20 mouse cellular contexts compared by ENCODE assay signal in genomic region chr3:34679921-34680320, GRCm38 (mm10). TPM values are rescaled to one million over a fixed set of nuclear protein-coding genes. Genes with fewer than 3 reads are reported as not detected.
DNase-seq lines count a peak whose midpoint lies in the region; ATAC-seq lines count a peak whose summit lies in the region.
"Had no signal": no experiment of that assay in that cellular context is flagged by ENCODE, and none has a peak within 500 bp of the region (broad histone marks: within the 10 kb centered on the region; RNA-seq: fewer than 3 reads in every experiment).

No protein-coding gene starts in this region.

- intact Hi-C loops in left cerebral cortex, postnatal 4 days (cut with DNase I), result no loop called here

- no peaks in the 10 kb centered on the region for H3K4me1 ChIP-seq in embryonic facial prominence, embryonic 11.5 days (ENCODE audit: control insufficient read depth, insufficient read depth, low read length)
- 0 out of 2 replicates have a peak, but pooled peaks cover 3% of the 10 kb centered on the region for H3K4me1 ChIP-seq in hindbrain, embryonic 11.5 days (replicated peaks; ENCODE audit: control insufficient read depth, insufficient read depth, low read length)
- H3K4me1 ChIP-seq in midbrain, embryonic 16.5 days (ENCODE audit: control insufficient read depth, insufficient read depth, low read length), result no peaks in the 10 kb centered on the region
- H3K4me1 ChIP-seq: heart, embryonic 13.5 days; limb, embryonic 12.5 days; liver, embryonic 15.5 days had no signal

- no peaks in the 10 kb centered on the region for H3K36me3 ChIP-seq in embryonic facial prominence, embryonic 11.5 days (replicated peaks; ENCODE audit: control insufficient read depth, insufficient read depth, low read depth, low read length)
- no peaks in the 10 kb centered on the region for H3K36me3 ChIP-seq in hindbrain, embryonic 11.5 days (ENCODE audit: control insufficient read depth, insufficient read depth, low read length)
- H3K36me3 ChIP-seq in midbrain, embryonic 16.5 days (ENCODE audit: control insufficient read depth, insufficient read depth, low read length), result no peaks in the 10 kb centered on the region
- H3K36me3 ChIP-seq: heart, embryonic 13.5 days; limb, embryonic 12.5 days; liver, embryonic 15.5 days had no signal

- no peak overlapping the region for H3K9ac ChIP-seq in embryonic facial prominence, embryonic 11.5 days (replicated peaks; ENCODE audit: low read length)
- no peak overlapping the region for H3K9ac ChIP-seq in hindbrain, embryonic 11.5 days (ENCODE audit: low read depth, low read length)
- H3K9ac ChIP-seq in midbrain, embryonic 16.5 days (ENCODE audit: low read depth, low read length), result no peak overlapping the region
- H3K9ac ChIP-seq: heart, embryonic 13.5 days; limb, embryonic 12.5 days; liver, embryonic 15.5 days had no signal

- ATAC-seq in embryonic facial prominence, embryonic 11.5 days (replicated peaks; ENCODE audit: insufficient number of reproducible peaks, low FRiP score, low TSS enrichment, low read depth), result peak; percentile 52; the same call in 1 of the 2 replicates
- ATAC-seq in hindbrain, embryonic 11.5 days (ENCODE audit: low FRiP score), result peak; percentile 47
- ATAC-seq in midbrain, embryonic 16.5 days, result peak; percentile 42; the same call in 1 of the 2 replicates

- WGBS in embryonic facial prominence, embryonic 11.5 days, result 15% methylated on average over 3 of the region's 3 CpGs
- 5% methylated on average over 3 of the region's 3 CpGs for WGBS in hindbrain, embryonic 11.5 days
- 8% methylated on average over 3 of the region's 3 CpGs for WGBS in midbrain, embryonic 16.5 days

- no peak overlapping the region for H3K27ac ChIP-seq in embryonic facial prominence, embryonic 11.5 days (replicated peaks; ENCODE audit: low read depth, low read length)
- no peak overlapping the region for H3K27ac ChIP-seq in hindbrain, embryonic 11.5 days (ENCODE audit: low read depth, low read length)
- H3K27ac ChIP-seq in midbrain, embryonic 16.5 days (ENCODE audit: low read length), result no peak overlapping the region
- H3K27ac ChIP-seq: heart, embryonic 13.5 days; left cerebral cortex, adult 2 months; limb, embryonic 12.5 days; liver, embryonic 15.5 days; stomach, postnatal 0 days had no signal

- H3K9me3 ChIP-seq in embryonic facial prominence, embryonic 11.5 days (replicated peaks; ENCODE audit: control insufficient read depth, low read length), result no peaks in the 10 kb centered on the region
- H3K9me3 ChIP-seq in hindbrain, embryonic 11.5 days (ENCODE audit: control insufficient read depth, low read length), result no peaks in the 10 kb centered on the region
- no peaks in the 10 kb centered on the region for H3K9me3 ChIP-seq in midbrain, embryonic 16.5 days (replicated peaks; ENCODE audit: control insufficient read depth, low read length, poor library complexity, severe bottlenecking)
- H3K9me3 ChIP-seq: heart, embryonic 13.5 days; limb, embryonic 12.5 days; liver, embryonic 15.5 days had no signal

- no peak overlapping the region for H3K4me3 ChIP-seq in embryonic facial prominence, embryonic 11.5 days (ENCODE audit: low read depth, low read length)
- no peak overlapping the region for H3K4me3 ChIP-seq in hindbrain, embryonic 11.5 days (ENCODE audit: low read depth, low read length)
- no peak overlapping the region for H3K4me3 ChIP-seq in midbrain, embryonic 16.5 days (ENCODE audit: low read depth, low read length)
- H3K4me3 ChIP-seq: heart, embryonic 13.5 days; left cerebral cortex, adult 2 months; limb, embryonic 12.5 days; liver, embryonic 15.5 days had no signal

- peak; percentile 21 for DNase-seq in left cerebral cortex, postnatal 4 days
- DNase-seq in left cerebral cortex, adult 11 months (ENCODE audit: low spot score), result no peak
- DNase-seq in embryonic facial prominence, embryonic 11.5 days (ENCODE audit: low spot score), result no peak
- DNase-seq in hindbrain, embryonic 11.5 days (ENCODE audit: low spot score), result peak; percentile 47
- DNase-seq in layer of hippocampus, adult 8-10 months (ENCODE audit: low spot score in 2 of 2), result no peak
- DNase-seq in kidney, postnatal 4 days, result no peak
- DNase-seq in adrenal gland, adult 8-10 months, result no peak
- DNase-seq: cerebellum, postnatal 14 days; gastrocnemius, postnatal 25 days; heart, postnatal 4 days; kidney, adult 11 months; kidney, postnatal 25 days; lung, postnatal 14 days; thymus, postnatal 4 days had no signal

- H3K27me3 ChIP-seq in embryonic facial prominence, embryonic 11.5 days (ENCODE audit: control insufficient read depth, insufficient read depth, low read length), result no peaks in the 10 kb centered on the region
- no peaks in the 10 kb centered on the region for H3K27me3 ChIP-seq in hindbrain, embryonic 11.5 days (ENCODE audit: control insufficient read depth, insufficient read depth, low read length)
- H3K27me3 ChIP-seq in midbrain, embryonic 16.5 days (ENCODE audit: control insufficient read depth, insufficient read depth, low read depth, low read length), result no peaks in the 10 kb centered on the region
- H3K27me3 ChIP-seq: liver, embryonic 15.5 days had no signal

- H3K4me2 ChIP-seq in embryonic facial prominence, embryonic 11.5 days (ENCODE audit: low read depth, low read length), result no peak overlapping the region
- H3K4me2 ChIP-seq in hindbrain, embryonic 11.5 days (replicated peaks; ENCODE audit: low read depth, low read length), result no peak overlapping the region
- H3K4me2 ChIP-seq in midbrain, embryonic 16.5 days (ENCODE audit: low read length), result no peak overlapping the region
- H3K4me2 ChIP-seq: heart, embryonic 13.5 days; limb, embryonic 12.5 days; liver, embryonic 15.5 days had no signal

RNA-seq across cellular contexts. Expression of gene Sox2, which starts 29.7 kb away (rescaled TPM):
- 10 to 100 TPM; 55.8 to 59.3 TPM for total RNA-seq in left cerebral cortex, postnatal 4 days (2021)
- polyA plus RNA-seq in embryonic facial prominence, embryonic 11.5 days (2014; fragmentation: Nextera tagmentation; extraction: Ambion mirVana), result 13.2 and 13.7 TPM in 2 replicates
- 25.1 and 36.7 TPM in 2 replicates for polyA plus RNA-seq in hindbrain, embryonic 11.5 days (2014; fragmentation: Nextera tagmentation; extraction: Ambion mirVana)
- polyA plus RNA-seq in midbrain, embryonic 16.5 days (2015; fragmentation: Nextera tagmentation; extraction: Ambion mirVana), result 14.3 and 22.2 TPM in 2 replicates
- total RNA-seq in layer of hippocampus, adult 8-10 months (2022), result 10 to 100 TPM; 38.6 to 47.2 (median 43.5) TPM
- under 1 TPM; 0.28 to 0.38 (median 0.33) TPM for total RNA-seq in adrenal gland, adult 8-10 months (2022)
- total RNA-seq: gastrocnemius, postnatal 25 days; heart, postnatal 4 days had no signal
- polyA plus RNA-seq: liver, embryonic 15.5 days had no signal

Comparison
In these comparisons a context has a peak if more than half of its experiments do, and no peak if none do; other contexts are left out.
1. DNase-seq: peak in left cerebral cortex, postnatal 4 days (single experiment) and hindbrain, embryonic 11.5 days (single experiment); none in left cerebral cortex, adult 11 months (single experiment), embryonic facial prominence, embryonic 11.5 days (single experiment), layer of hippocampus, adult 8-10 months (0 of 2), kidney, postnatal 4 days (0 of 2) and adrenal gland, adult 8-10 months (single experiment).
2. RNA of gene Sox2, which starts 29.7 kb away (total RNA-seq): 55.8 to 59.3 TPM in left cerebral cortex, postnatal 4 days and 38.6 to 47.2 TPM in layer of hippocampus, adult 8-10 months; 0.28 to 0.38 TPM in adrenal gland, adult 8-10 months; every median in the first group is over 10 times any median in the second.
3. Peak in every context shown above with its lines, with median percentiles within 50 percentile points of each other: ATAC-seq.